9 mouse cellular contexts compared by ENCODE assay signal in the genomic region with DNA sequence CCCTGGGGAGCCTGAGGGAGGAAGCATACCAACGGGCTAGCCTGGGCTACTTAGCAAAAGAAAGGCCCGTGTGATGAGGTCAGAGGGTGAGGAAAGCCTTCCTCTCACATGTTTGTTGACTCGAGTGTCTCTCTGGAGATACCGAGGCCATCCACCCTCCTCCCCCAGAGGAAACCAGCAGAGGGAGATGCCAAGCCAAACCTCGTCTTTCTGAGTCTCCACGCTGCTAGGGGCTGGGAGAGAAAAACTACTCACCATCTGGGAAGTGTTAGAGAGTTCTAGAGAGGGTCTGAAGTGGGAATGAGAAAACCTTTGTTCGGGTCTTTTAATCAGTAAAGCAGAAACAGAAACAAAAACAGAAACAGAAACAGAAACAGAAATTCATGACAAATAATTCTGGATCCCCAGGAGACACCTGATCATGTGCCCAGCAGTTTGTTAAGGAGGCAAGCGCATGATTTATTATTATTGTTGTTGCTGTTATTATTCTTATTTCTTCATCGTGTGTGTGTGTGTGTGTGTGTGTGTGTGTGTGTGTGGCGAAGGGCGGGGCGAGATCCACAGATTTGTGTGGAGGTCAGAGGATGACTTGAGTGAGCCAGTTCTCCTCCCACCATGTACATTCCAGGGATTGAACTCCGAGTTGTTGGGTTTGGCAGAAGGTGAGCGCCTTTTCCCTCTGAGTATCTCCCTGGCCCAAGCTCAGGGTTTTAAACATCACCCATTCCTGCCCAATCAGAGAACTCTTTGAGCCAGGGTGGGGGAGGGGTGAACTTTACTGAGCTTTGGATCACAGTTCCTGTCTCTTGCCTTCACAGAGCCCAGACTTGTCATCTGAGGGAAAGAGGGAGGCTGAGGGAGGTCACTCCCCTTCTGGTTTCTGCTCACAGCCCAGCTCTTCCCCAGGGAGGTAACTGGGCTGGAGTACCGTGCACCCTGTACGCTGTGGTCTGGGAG.
A peak's percentile ranks its signal among the peaks of the same experiment; 100 is the strongest.
DNase-seq lines count a peak whose midpoint lies in the region; ATAC-seq and TF ChIP-seq lines count a peak whose summit lies in the region.
"Had no signal": no experiment of that assay in that cellular context is flagged by ENCODE, and none has a peak within 500 bp of the region (broad histone marks: within the 10 kb centered on the region; RNA-seq: fewer than 3 reads in every experiment).

No protein-coding gene starts in this region.

- no peak overlapping the region for H3K4me2 ChIP-seq in embryonic facial prominence, embryonic 12.5 days (replicated peaks)

- H3K27ac ChIP-seq in layer of hippocampus, adult 2 months, result peak overlapping the region; percentile 75
- peak overlapping the region; percentile 66 for H3K27ac ChIP-seq in embryonic facial prominence, embryonic 12.5 days

- H3K36me3 ChIP-seq in embryonic facial prominence, embryonic 12.5 days, result no peaks in the 10 kb centered on the region

- ATAC-seq in embryonic facial prominence, embryonic 12.5 days (ENCODE audit: insufficient number of reproducible peaks, insufficient read depth, low FRiP score, low TSS enrichment), result no peak
- ATAC-seq: Patski had no signal

- peaks cover 40% of the 10 kb centered on the region for H3K4me1 ChIP-seq in embryonic facial prominence, embryonic 12.5 days
- peaks cover 28% of the 10 kb centered on the region for H3K4me1 ChIP-seq in lung, adult 2 months (ENCODE audit: control insufficient read depth, insufficient read depth, low read length)

- WGBS in embryonic facial prominence, embryonic 12.5 days, result 44% methylated on average over 16 of the region's 16 CpGs
- 38% methylated on average over 16 of the region's 16 CpGs for WGBS in lung, adult 2 months

- intact Hi-C loops in heart, postnatal 36 days (cut with DNase I), result loop anchor here (2.0 kb wide), 1 partner anchor 29 kb away; no protein-coding TSS in a partner anchor

- TF ChIP-seq CTCF in layer of hippocampus, adult 2 months (conservative IDR thresholded peaks at IDR 0.05), result 0 out of 2 replicates have a peak, but pooled peaks have one; percentile 5
- 0 out of 2 replicates have a peak, but pooled peaks have one; percentile 12 for TF ChIP-seq CTCF in lung, adult 2 months (IDR thresholded peaks at IDR 0.05; ENCODE audit: insufficient read depth, low read length)

- no peaks in the 10 kb centered on the region for H3K27me3 ChIP-seq in embryonic facial prominence, embryonic 12.5 days
- H3K27me3 ChIP-seq: Patski had no signal

- H3K4me3 ChIP-seq in layer of hippocampus, adult 2 months, result no peak overlapping the region
- no peak overlapping the region for H3K4me3 ChIP-seq in embryonic facial prominence, embryonic 12.5 days
- H3K4me3 ChIP-seq in lung, adult 2 months (replicated peaks; ENCODE audit: extremely low read depth, low read depth, low read length), result no peak overlapping the region

- 0 out of 2 replicates have a peak overlapping the region, but pooled peaks have one; percentile 20 for H3K9ac ChIP-seq in embryonic facial prominence, embryonic 12.5 days

- no peak for DNase-seq in layer of hippocampus, adult 2 months (ENCODE audit: low spot score in 2 of 2)
- no peak for DNase-seq in layer of hippocampus, adult 9-11 months
- DNase-seq in heart, postnatal 36 days, result peak; percentile 66 to 71
- DNase-seq in lung, adult 2 months, result peak; percentile 29
- no peak for DNase-seq in ovary, postnatal 10 days (ENCODE audit: low spot score)
- no peak for DNase-seq in spleen, adult 18-20 months
- DNase-seq in frontal cortex, adult 2 months (ENCODE audit: extremely low spot score in 1 of 2, low spot score in 1 of 2), result no peak

- TF ChIP-seq POLR2A in lung, adult 2 months (IDR thresholded peaks at IDR 0.05; ENCODE audit: borderline replicate concordance, extremely low read depth, low read depth, low read length), result no peak

- H3K9me3 ChIP-seq in embryonic facial prominence, embryonic 12.5 days, result no peaks in the 10 kb centered on the region

Comparison
In these comparisons a context has a peak if more than half of its experiments do, and no peak if none do; other contexts are left out.
1. DNase-seq: peak in heart, postnatal 36 days (2 of 2) and lung, adult 2 months (single experiment); none in layer of hippocampus, adult 2 months (0 of 2), layer of hippocampus, adult 9-11 months (single experiment), ovary, postnatal 10 days (single experiment), spleen, adult 18-20 months (0 of 2) and frontal cortex, adult 2 months (0 of 2).